In genomic region chr4:119189864-119190263, GRCm38 (mm10) we compare ENCODE assay signal across 13 mouse cellular contexts. TPM values are rescaled to one million over a fixed set of nuclear protein-coding genes. Genes with fewer than 3 reads are reported as not detected.
DNase-seq lines count a peak whose midpoint lies in the region; ATAC-seq and TF ChIP-seq lines count a peak whose summit lies in the region.
"Had no signal": no experiment of that assay in that cellular context is flagged by ENCODE, and none has a peak within 500 bp of the region (broad histone marks: within the 10 kb centered on the region; RNA-seq: fewer than 3 reads in every experiment).

Gene Ermap (minus strand): TSS chr4:119190011.

- no peaks in the 10 kb centered on the region for H3K36me3 ChIP-seq in midbrain, embryonic 11.5 days (ENCODE audit: control insufficient read depth, insufficient read depth, low read length)
- H3K36me3 ChIP-seq in midbrain, postnatal 0 days (ENCODE audit: insufficient read depth, low read length): no peaks in the 10 kb centered on the region
- H3K36me3 ChIP-seq in liver, embryonic 15.5 days (replicated peaks): peaks cover 40% of the 10 kb centered on the region
- H3K36me3 ChIP-seq: embryonic facial prominence, embryonic 15.5 days; heart, embryonic 15.5 days had no signal

- H3K4me2 ChIP-seq in midbrain, embryonic 11.5 days: peak within 1 kb of the TSS; percentile 4; the same call in 1 of the 2 replicates
- no peak within 1 kb of the TSS for H3K4me2 ChIP-seq in midbrain, postnatal 0 days (ENCODE audit: low read depth, low read length, poor library complexity, severe bottlenecking)
- H3K4me2 ChIP-seq in liver, embryonic 15.5 days: peak within 1 kb of the TSS; percentile 81
- H3K4me2 ChIP-seq: embryonic facial prominence, embryonic 15.5 days; heart, embryonic 15.5 days had no signal

- no peak within 1 kb of the TSS for H3K4me3 ChIP-seq in midbrain, embryonic 11.5 days (ENCODE audit: low read depth, low read length)
- H3K4me3 ChIP-seq in midbrain, postnatal 0 days (ENCODE audit: low read depth, low read length): no peak within 1 kb of the TSS
- H3K4me3 ChIP-seq in liver, embryonic 15.5 days (replicated peaks): peak within 1 kb of the TSS; percentile 76
- no peak within 1 kb of the TSS for H3K4me3 ChIP-seq in left cerebral cortex, adult 2 months
- H3K4me3 ChIP-seq: embryonic facial prominence, embryonic 15.5 days; heart, embryonic 15.5 days; megakaryocyte, embryonic 14.5 days had no signal

- intact Hi-C loops in left cerebral cortex, adult 2 months (cut with DNase I): loop anchor here (10.0 kb wide), 1 partner anchor 545 kb away; no protein-coding TSS in a partner anchor

- no peak for TF ChIP-seq CTCF in midbrain, postnatal 0 days (IDR thresholded peaks at IDR 0.05)
- no peak for TF ChIP-seq CTCF in left cerebral cortex, adult 2 months (IDR thresholded peaks at IDR 0.05)

- no peaks in the 10 kb centered on the region for H3K4me1 ChIP-seq in midbrain, embryonic 11.5 days (ENCODE audit: control insufficient read depth, insufficient read depth, low read length)
- H3K4me1 ChIP-seq in midbrain, postnatal 0 days (ENCODE audit: insufficient read depth, low read length): no peaks in the 10 kb centered on the region
- H3K4me1 ChIP-seq in liver, embryonic 15.5 days (replicated peaks): peaks cover 69% of the 10 kb centered on the region
- H3K4me1 ChIP-seq: embryonic facial prominence, embryonic 15.5 days had no signal

- WGBS in midbrain, embryonic 11.5 days: 77% methylated on average over 6 of the region's 6 CpGs
- 51% methylated on average over 6 of the region's 6 CpGs for WGBS in midbrain, postnatal 0 days
- 31% methylated on average over 6 of the region's 6 CpGs for WGBS in liver, embryonic 15.5 days (ENCODE audit: insufficient replicate concordance)

- no peak within 1 kb of the TSS for H3K9ac ChIP-seq in midbrain, embryonic 11.5 days (ENCODE audit: low read length)
- no peak within 1 kb of the TSS for H3K9ac ChIP-seq in midbrain, postnatal 0 days (replicated peaks; ENCODE audit: low read length, poor library complexity, severe bottlenecking)
- H3K9ac ChIP-seq in liver, embryonic 15.5 days: peak within 1 kb of the TSS; percentile 88
- H3K9ac ChIP-seq: embryonic facial prominence, embryonic 15.5 days; heart, embryonic 15.5 days had no signal

- no peak for DNase-seq in midbrain, embryonic 11.5 days (ENCODE audit: low spot score, missing footprints)
- no peak for DNase-seq in midbrain, postnatal 0 days (ENCODE audit: low spot score)
- peak; percentile 23 for DNase-seq in yolk sac, embryonic 10.5 days (ENCODE audit: low spot score)
- no peak for DNase-seq in left cerebral cortex, adult 2 months (ENCODE audit: extremely low spot score in 1 of 2, low spot score in 2 of 2)
- DNase-seq in lung, adult 18-20 months: no peak
- DNase-seq: cerebellum, postnatal 36 days; kidney, postnatal 36 days had no signal

- no peaks in the 10 kb centered on the region for H3K9me3 ChIP-seq in midbrain, embryonic 11.5 days (ENCODE audit: control insufficient read depth, low read length)
- H3K9me3 ChIP-seq in midbrain, postnatal 0 days (ENCODE audit: low read length): no peaks in the 10 kb centered on the region
- H3K9me3 ChIP-seq in liver, embryonic 15.5 days (replicated peaks): no peaks in the 10 kb centered on the region
- H3K9me3 ChIP-seq: embryonic facial prominence, embryonic 15.5 days; heart, embryonic 15.5 days; megakaryocyte, embryonic 14.5 days had no signal

- 0 out of 2 replicates have a peak within 1 kb of the TSS, but pooled peaks have one; percentile 30 for H3K27ac ChIP-seq in midbrain, embryonic 11.5 days (ENCODE audit: low read depth, low read length)
- no peak within 1 kb of the TSS for H3K27ac ChIP-seq in midbrain, postnatal 0 days (ENCODE audit: low read depth, low read length)
- H3K27ac ChIP-seq in liver, embryonic 15.5 days (replicated peaks): peak within 1 kb of the TSS; percentile 98
- no peak within 1 kb of the TSS for H3K27ac ChIP-seq in left cerebral cortex, adult 2 months
- H3K27ac ChIP-seq: embryonic facial prominence, embryonic 15.5 days; heart, embryonic 15.5 days had no signal

- no peaks in the 10 kb centered on the region for H3K27me3 ChIP-seq in midbrain, embryonic 11.5 days (ENCODE audit: control insufficient read depth, insufficient read depth, low read length)
- H3K27me3 ChIP-seq in midbrain, postnatal 0 days (ENCODE audit: insufficient read depth, low read length): no peaks in the 10 kb centered on the region
- no peaks in the 10 kb centered on the region for H3K27me3 ChIP-seq in liver, embryonic 15.5 days
- H3K27me3 ChIP-seq: heart, embryonic 15.5 days had no signal

- no peak for ATAC-seq in midbrain, embryonic 11.5 days (ENCODE audit: low FRiP score)
- ATAC-seq in midbrain, postnatal 0 days (ENCODE audit: low FRiP score): no peak
- ATAC-seq in erythroblast, adult 5-6 weeks (replicated peaks; ENCODE audit: low FRiP score, poor library complexity, severe bottlenecking): peak; percentile 76
- peak; percentile 92 for ATAC-seq in liver, embryonic 15.5 days (ENCODE audit: insufficient read depth)

RNA-seq across cellular contexts. Expression of gene Ermap, which starts in this region (rescaled TPM):
- 7.7 and 9.3 TPM in 2 replicates for polyA plus RNA-seq in midbrain, embryonic 11.5 days (2014; fragmentation: Nextera tagmentation; extraction: Ambion mirVana)
- 0.33 and 2.5 TPM in 2 replicates for total RNA-seq in midbrain, postnatal 0 days (2014; rRNA removed)
- 0.31 and 0.93 TPM in 2 replicates for polyA plus RNA-seq in midbrain, postnatal 0 days (2015; fragmentation: Nextera tagmentation; extraction: Ambion mirVana)
- 938 and 1,091 TPM in 2 replicates for total RNA-seq in erythroblast, adult 5-6 weeks (2015; ENCODE audit: low replicate concordance)
- 1,195 and 1,321 TPM in 2 replicates for total RNA-seq in erythroblast, adult 5-6 weeks (2017; ENCODE audit: low replicate concordance)
- 386 and 428 TPM in 2 replicates for polyA plus RNA-seq in liver, embryonic 15.5 days (2015; fragmentation: Nextera tagmentation; extraction: Ambion mirVana)
- under 1 TPM; 0.40 to 0.54 TPM for total RNA-seq in left cerebral cortex, adult 2 months (2021)
- polyA plus RNA-seq: liver, adult 2 months had no signal

Comparison
In these comparisons a context has a peak if more than half of its experiments do, and no peak if none do; other contexts are left out.
1. RNA of gene Ermap (total RNA-seq): 938 to 1,321 TPM in erythroblast, adult 5-6 weeks; 0.40 to 0.54 TPM in left cerebral cortex, adult 2 months and 0.33 to 2.5 TPM in midbrain, postnatal 0 days; every median in the first group is over 100 times any median in the second.
2. RNA of gene Ermap (polyA plus RNA-seq): 386 to 428 TPM in liver, embryonic 15.5 days; 7.7 to 9.3 TPM in midbrain, embryonic 11.5 days and 0.31 to 0.93 TPM in midbrain, postnatal 0 days; every median in the first group is over 10 times any median in the second.
3. H3K27ac ChIP-seq: peak in midbrain, embryonic 11.5 days (single experiment) and liver, embryonic 15.5 days (single experiment); none in midbrain, postnatal 0 days (single experiment) and left cerebral cortex, adult 2 months (single experiment).
4. ATAC-seq: peak in erythroblast, adult 5-6 weeks (single experiment) and liver, embryonic 15.5 days (single experiment); none in midbrain, embryonic 11.5 days (single experiment) and midbrain, postnatal 0 days (single experiment).